Mouse (Mus musculus): ENCODE data around the gene Tmem255b.
A peak's percentile ranks its signal among the peaks of the same experiment; 100 is the strongest.

Tmem255b gene

GRCm38 (mm10) chr8:13492198-13492995, 57.4 kb downstream of the Tmem255b start:
- DNase-seq (ENCODE audit: low spot score): peak; percentile 14

DNA sequence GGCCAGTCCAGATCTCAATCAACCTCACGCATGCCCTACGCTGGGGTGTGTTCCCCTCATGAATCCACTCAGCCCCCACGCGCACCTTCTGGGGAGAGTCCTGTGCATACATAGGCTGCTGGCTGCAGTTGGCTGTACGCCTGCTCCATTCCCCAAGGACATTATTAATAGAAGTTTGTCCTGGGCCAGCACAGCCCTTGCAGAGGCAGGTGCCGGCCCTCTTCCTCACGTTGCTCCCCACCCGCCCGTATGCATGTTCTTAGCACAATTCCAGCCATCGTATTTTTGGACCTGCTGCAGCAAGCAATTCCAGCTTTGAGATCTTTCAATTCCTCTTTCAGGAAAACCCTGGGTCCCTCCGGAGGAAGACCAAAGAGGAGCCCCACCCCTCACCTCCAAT, 58.0 kb downstream of the Tmem255b start:
- DNase-seq (ENCODE audit: low spot score): no peak

GRCm38 (mm10) chr8:13493858-13494631, 59.1 kb downstream of the Tmem255b start, which contains the start of gene Gas6:
Gene Gas6 (minus strand): TSS chr8:13494490.
- peak; percentile 69 for DNase-seq (ENCODE audit: low spot score)

GRCm38 (mm10) chr8:13501221-13501620, 66.2 kb downstream of the Tmem255b start:
- no peak for DNase-seq (ENCODE audit: low spot score)

DNA sequence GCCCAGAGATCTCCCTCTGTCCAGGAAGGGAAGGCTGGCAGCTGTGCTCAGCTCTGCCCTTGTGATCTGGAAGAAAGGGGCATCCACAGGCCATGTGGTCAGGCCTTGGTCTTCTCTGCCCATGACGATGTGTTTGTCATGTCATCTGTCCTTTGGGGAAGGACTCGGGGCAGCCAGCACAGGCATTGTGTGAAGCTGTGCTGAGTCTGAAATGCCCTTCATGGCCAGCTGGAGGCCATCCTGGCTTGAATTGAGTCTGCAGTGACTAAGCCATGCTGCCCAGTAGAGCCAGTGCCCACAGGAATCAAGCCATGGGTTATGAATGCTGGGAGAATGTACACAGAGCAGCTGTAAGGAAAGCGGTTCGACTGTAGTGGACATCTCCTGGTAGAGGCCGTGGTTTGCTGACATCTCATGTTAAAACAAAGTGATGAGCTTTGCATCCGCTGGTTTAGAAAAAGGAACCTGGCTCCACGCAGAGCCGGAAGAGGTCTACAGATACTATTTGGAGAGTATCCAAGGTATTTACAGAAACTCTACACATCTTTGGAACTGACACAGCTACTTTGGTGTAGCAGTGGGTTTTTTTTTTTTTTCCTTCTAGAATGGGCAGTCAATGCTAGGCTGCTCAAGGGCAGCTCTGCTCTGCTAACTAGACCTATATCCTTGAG, 69.1 kb downstream of the Tmem255b start:
- no peak for DNase-seq (ENCODE audit: low spot score)

- no peak for DNase-seq (ENCODE audit: low spot score)
These were observed 70.1 kb downstream of the Tmem255b start for GRCm38 (mm10) chr8:13504894-13505674.

DNA sequence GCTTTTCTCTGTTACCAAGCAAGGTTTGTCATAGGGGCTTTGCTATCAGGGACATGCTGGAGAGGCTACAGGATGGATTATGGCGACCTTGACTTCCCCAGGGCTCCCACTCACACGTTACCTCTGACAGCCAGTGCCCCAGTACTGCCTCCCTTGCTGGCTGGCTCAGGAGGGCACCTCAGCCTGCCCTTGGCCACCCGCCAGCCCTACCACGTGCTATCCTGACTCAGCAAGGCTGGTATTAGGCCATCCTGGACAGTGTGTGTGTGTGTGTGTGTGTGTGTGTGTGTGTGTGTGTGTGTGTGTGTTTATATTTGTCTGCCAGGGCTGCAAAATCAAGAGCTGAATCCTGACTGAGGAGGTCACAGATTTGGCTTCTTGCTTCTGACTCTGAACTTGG, 71.9 kb downstream of the Tmem255b start:
- no peak for DNase-seq (ENCODE audit: low spot score)

- no peak for DNase-seq (ENCODE audit: low spot score)
These were observed 72.4 kb downstream of the Tmem255b start for GRCm38 (mm10) chr8:13507284-13507937.

DNA sequence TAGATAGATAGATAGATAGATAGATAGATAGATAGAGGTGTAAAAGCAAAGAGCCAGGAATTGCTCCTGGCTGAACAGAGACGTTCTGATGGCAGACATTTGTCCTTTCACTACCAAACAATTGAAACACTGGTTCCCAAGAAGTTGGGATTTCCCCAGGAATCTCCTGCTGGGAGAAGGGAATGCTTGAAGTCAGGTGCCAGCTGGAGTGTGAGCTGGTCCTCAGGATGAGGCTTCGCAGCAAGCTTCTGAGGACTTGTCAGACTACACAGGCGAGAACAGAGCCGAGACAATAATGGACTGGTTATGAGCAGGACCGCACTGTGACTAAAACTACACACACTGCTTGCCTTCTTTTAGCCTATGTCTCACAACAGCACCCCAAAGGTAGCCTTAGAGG, 77.0 kb downstream of the Tmem255b start:
- DNase-seq (ENCODE audit: low spot score): no peak

- no peak for DNase-seq (ENCODE audit: low spot score)
These were observed 77.7 kb downstream of the Tmem255b start for GRCm38 (mm10) chr8:13512677-13513076.

- DNase-seq (ENCODE audit: low spot score): no peak
These were observed 78.8 kb downstream of the Tmem255b start for GRCm38 (mm10) chr8:13513556-13514370.

- no peak for DNase-seq (ENCODE audit: low spot score)
These were observed 81.0 kb downstream of the Tmem255b start for GRCm38 (mm10) chr8:13516011-13516442.

GRCm38 (mm10) chr8:13516728-13517127, 81.7 kb downstream of the Tmem255b start:
- DNase-seq (ENCODE audit: low spot score): no peak

DNA sequence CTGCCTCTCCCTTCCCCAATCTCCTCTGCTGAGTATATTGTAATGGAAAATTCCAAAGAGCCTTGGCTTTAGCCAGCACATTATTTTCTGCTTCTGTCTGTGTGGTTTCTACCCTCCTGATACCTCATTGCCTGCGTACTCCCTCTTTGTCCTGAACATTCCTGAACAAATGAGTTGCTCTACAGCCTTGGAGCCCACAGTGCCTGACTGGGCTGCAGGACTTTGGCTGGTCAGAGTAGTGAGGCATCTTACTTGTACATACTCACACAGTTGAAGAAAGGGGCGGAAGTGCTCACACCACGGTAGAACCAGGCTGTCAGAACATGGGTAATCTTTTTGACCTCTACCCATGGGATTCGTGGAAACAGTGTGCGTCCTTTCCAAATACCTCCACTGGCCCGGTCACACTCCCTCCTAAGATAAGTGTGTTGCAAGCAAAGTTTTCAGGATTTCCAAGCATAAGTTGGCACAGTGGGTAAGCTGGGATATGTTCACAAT, 82.3 kb downstream of the Tmem255b start:
- DNase-seq (ENCODE audit: low spot score): no peak
